Mouse (Mus musculus): Measurements from ENCODE around the gene Sh3bgrl2.
A peak's percentile ranks its signal among the peaks of the same experiment; 100 is the strongest.

The Sh3bgrl2 gene

DNA sequence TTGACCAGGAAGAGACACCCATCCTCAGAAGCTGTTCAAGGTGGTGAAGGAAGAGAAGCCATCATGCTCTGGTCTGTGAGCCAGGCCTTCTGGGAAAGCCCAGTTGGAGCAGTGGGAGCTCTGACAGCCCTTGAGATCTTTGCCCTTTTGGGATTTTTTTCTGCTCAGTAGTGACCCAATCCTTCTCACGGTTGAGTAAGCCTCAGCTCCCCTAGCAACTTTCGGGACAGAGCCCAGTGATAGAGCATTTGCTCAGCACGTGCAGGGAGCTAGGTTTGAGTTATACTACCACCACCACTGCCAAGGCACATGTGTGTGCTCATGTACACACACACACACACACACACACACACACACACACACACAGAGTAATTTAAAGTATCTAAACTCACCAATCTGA is 131.5 kb downstream of the Sh3bgrl2 start:
- no peak for DNase-seq (ENCODE audit: low spot score in 2 of 2)

DNA sequence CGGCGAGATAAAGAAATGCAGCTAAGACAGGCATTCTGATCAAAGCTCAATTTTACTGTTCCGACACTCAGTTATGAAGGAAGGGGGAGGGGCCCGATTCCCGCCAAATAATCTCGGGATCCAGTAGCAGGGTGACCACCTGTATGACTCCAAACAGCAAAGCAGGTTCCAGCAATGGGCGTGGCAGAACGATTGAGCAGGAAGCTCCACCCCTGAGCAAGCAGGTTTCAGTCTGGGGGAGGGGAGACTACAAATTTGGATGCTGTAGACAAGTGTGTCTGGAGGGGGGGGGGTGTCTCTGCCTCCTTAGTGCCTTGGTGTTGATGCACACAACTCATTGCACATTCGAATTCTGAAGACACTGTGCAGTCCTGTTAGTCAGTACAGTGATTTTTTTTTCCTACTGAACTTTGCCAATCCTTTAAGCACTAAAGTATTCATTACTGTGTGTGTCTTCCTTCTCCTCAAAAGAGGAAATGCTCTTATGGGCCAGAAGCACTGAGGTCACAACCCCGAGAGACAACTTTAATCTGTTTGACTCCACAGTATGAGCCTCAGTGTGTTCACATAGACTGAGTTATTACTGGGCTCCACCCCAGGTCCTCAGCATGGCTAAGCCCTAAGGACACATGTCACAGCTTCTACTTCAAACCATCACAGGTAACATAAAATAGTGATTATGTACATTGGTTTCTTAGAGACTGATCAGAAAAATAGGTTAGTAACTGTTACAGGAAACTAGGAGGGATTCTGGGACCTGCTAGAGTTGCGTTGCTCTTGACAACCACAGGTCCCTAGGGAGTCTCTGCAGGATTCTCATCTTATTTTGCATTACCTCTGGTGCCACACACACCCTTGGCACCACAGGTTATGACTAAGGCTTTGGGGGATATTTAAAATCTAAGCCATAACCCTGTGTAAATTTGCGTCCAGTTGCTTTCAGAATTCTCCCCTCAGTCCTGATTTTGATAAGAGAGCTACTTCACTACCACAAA is 133.8 kb downstream of the Sh3bgrl2 start:
- DNase-seq (ENCODE audit: low spot score in 2 of 2): no peak

DNA sequence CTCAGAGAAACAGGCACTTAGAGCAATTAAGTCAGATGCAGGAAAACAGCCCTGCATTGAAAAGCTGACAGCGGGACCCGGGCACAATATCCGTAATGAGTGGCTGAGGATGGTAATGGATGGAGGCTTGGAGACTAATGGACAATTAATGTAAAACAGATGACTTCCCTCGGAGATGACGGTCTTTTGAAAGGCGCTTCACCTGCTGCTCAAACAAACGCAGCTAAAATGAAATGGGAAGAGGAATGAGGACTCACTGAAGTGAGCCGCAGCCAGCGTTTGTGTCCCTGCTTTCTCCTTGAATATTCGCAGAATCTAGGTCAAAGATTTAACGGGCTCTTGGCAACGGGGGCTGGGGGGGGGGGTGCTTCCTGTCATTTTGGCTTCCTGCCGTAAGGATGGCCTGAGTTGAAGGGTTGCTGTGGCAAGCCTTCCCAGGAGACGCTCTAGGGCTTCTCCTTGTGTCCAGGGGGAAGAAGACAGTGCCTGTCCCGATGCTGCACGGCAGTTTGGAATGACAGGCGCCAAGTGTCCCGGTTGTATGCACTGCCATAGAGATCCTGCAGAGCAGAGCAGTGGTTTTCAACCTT is 138.5 kb downstream of the Sh3bgrl2 start:
- DNase-seq (ENCODE audit: low spot score in 2 of 2): peak in 1 of 2 experiments; percentile 16

DNA sequence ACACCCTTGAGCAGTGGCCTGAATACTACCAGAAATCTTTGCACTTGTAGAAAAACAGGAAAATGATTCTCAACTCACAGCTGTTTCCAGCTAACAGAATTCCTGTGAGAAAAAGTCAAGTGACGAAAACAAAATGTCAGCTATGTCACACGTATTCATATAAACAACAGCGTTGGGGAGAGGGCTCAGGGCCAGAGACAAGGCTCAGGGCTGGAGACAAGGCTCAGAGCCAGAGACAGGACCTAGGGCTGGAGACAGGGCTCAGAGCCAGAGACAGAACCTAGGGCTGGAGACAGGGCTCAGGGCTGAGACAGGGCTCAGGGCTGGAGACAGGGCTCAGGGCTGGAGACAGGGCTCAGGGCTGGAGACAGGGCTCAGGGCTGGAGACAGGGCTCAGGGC is 139.8 kb downstream of the Sh3bgrl2 start:
- DNase-seq (ENCODE audit: low spot score in 2 of 2): no peak
